Mouse (Mus musculus) T-helper 17 cell (primary cell): Measurements from ENCODE around the gene Ppara.

Source experiments
- in situ Hi-C, 2 experiments: fragments of 300-600 bp; cut with MboI, MseI; formaldehyde crosslinking; loops; 1 replicate in 1 of 2; 2 replicates in 1 of 2; pipeline ENCODE4 v1.15.1; 2025; ENCODE audit warnings: high pct_unique_total_duplicates in 2 of 2

Ppara gene

DNA sequence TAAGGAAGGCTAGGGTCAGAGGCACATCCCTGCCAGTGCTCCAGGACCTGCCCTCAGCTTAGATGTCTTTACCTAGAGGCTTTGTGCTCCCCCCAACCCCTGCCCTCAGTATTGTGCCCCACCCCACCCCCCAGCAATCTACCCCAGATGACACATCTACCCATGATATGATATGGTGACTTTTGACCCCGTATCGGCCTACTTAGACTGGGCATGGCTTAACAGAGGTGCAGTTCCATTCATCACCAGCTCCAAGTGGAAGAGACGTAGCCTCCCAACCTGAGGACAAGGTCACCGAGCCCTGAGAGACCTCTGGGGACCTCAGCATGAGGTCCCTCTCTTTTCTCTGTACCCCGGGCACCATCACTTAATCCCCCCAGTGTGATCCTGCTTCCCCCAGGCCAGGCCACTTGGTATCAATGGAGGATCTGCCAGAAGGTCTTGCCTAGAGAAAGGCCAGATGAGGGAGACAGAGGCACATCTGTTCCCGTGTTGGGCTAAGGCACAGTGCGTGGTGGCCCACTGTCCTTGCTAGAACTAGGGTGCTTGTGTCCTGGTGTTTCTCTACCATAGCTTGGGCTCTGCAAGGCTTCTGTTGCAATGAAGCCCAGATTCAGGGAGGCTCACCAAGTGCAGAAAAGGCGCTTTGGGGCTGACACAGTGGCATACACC is 30.3 kb upstream of the Ppara start:
- in situ Hi-C loops, result loop anchor here (5.0 kb wide), 1 partner anchor 92 kb away; no protein-coding TSS in a partner anchor

DNA sequence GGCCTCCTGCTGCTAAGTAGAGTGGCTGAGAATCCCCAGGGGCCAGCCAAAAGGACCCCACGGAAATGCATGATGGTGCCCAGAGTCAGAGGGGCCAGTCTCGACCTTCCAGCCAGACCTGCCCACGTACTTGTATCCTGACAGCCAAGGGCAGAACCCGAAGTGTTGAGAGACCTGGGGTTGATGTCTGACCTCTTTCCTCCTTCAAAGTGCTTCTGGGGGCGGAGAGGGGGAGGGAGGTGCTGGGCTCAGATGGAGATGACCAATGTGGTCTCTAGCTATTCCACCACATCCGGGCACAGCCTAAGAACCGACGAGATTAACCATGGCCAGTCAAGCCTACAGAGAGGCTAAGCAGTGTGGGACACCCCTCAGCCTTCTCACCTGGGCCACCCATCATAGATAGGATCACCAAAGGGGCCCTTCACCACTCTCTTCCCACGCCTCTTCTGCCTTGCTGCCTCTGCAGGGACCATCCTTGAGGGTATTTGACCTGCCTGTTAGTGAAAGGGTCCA is 29.7 kb upstream of the Ppara start:
- in situ Hi-C loops, result loop anchor here in 1 of 2 experiments (5.0 kb wide), 1 partner anchor 93 kb away; no protein-coding TSS in a partner anchor

DNA sequence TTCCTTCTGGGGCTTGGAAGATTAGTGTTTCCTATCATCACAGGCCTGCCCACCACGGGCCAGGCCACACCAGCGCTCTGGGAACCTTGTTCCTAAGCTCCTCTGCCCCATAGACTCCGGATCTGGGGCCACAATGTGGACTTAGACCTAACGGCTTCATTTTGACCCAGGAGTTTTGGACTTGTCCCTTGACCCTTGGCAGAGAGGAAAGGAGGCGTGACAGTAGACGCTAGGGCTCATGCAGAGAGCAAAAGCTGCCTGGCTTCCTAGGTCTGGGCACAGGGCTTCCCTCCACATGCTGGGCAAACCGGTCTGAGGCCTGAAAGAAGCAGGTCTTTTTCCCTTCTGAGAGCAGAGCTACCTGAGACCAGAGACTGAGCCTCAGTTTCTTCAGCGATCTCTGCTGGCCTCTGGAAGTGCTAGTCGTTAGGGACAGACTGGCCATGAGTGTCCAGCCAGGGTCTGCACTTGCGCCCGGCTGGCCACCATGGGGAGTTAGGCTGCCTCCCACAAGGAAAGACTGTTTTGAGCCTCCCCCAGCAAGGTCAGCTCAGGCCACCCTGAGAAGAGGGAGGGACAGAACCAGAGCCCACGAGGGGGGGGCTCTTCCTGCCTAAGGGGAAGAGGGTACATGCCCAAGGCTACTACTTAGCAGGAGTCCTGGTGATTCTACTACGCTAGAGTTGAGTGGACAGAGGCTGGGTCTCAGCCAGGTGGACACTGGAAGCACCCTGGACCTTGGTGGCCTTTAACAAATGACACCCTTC is 29.0 kb upstream of the Ppara start:
- in situ Hi-C loops, result loop anchor here in 1 of 2 experiments (5.0 kb wide), 1 partner anchor 93 kb away; no protein-coding TSS in a partner anchor

DNA sequence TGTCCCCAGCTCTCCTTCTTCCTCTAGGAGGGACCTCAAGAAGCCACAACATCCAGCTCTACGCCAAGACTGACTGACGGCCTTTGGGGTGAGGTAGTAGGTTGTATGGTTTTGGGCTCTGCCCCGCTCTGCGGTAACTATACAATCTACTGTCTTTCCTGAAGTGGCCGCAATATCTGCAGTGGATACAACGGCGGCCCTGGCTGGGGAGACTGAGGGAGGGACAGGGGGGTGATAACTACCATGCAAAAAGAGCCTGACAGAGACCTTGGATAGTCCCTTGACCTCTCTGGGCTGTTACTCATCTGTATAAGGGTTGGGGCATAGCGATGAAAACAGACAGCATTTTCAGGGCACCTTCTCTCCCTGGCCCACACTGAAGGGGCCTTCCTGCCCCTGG is 28.3 kb upstream of the Ppara start:
- in situ Hi-C loops, result loop anchor here in 1 of 2 experiments (5.0 kb wide), 1 partner anchor 94 kb away; no protein-coding TSS in a partner anchor

DNA sequence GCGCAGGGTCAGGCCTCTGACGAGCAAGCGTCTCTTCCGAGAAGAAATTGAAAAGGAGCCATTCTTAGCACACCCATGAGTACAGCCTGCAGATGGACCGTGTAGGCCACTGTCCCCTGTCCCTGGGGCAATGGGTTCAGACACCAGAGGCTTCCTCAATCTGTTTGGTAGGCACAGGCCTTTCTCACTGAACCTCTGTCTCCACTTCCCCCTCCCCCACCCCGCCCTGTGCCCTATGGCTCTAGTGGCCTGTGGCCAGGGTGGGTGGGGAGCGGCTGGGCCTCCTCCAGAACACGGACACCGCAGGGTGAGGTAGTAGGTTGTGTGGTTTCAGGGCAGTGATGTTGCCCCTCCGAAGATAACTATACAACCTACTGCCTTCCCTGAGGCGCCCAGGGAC is 27.8 kb upstream of the Ppara start:
- in situ Hi-C loops, result loop anchor here in 1 of 2 experiments (5.0 kb wide), 1 partner anchor 95 kb away; no protein-coding TSS in a partner anchor

DNA sequence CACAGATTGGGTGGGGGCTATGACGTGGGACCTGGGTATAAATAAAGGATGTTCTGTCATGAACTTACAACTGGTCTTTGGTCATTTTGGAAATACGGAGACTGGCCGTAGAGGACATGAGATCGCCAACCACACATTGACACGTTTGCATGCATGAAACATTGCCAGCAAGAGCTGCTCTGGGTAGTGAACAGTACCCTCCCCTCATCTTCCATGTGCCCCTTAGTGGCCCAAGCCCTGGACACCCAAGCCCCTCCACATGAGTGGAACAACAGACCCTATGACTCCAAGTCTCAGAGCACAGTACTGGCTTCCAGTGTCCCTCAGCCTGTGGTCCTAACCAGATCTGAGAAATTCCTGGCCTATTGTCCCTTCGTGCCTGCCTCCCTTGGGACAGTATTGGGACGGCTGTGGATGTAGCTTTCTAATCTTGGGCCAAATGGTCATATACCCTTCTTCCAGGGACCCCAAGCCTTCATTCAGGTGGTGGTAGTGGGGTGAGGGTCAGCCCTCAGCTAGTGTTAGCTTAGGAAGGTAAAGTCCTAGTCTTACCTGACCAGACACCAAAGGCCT is 27.2 kb upstream of the Ppara start:
- in situ Hi-C loops, result loop anchor here in 1 of 2 experiments (5.0 kb wide), 1 partner anchor 95 kb away; no protein-coding TSS in a partner anchor

DNA sequence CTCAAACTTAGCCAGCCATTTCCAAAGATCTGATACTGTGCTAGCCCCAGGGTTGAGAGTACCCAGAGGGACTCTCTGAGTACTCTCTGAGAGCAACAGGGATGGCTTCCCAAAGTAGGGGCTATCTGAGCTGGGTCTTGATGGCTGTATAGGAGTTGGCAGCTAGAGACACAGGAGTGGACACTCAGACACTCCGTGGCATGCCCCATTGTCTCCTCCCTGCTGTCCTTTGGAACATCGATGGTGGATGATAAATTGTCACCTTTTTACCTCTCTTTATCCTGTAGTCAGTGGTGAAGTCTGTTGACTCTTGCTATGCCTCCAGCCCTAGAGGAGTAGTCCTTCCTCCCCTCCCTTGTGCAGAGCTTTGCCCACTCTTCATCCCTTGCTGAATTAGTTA is 26.6 kb upstream of the Ppara start:
- in situ Hi-C loops, result loop anchor here in 1 of 2 experiments (5.0 kb wide), 1 partner anchor 96 kb away; no protein-coding TSS in a partner anchor

DNA sequence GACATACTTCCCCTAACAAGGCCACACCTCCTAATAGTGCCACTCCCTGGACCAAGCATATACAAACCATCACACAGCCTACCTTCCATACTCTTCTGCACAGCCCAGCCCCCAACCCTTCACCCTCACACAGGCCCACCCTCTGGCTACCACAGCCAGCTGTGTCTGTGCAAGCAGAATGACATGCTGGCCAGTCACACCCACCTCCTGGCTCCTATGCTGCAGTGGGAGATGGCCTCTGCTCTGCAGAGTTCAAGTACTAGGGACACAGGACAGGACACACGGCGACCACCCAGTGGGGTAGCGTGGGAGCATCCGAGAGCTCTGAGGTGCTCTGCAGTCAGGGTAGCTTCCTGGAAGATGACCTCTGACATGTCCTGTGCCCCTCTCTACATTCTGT is 25.9 kb upstream of the Ppara start:
- in situ Hi-C loops, result loop anchor here in 1 of 2 experiments (5.0 kb wide), 1 partner anchor 97 kb away; no protein-coding TSS in a partner anchor

DNA sequence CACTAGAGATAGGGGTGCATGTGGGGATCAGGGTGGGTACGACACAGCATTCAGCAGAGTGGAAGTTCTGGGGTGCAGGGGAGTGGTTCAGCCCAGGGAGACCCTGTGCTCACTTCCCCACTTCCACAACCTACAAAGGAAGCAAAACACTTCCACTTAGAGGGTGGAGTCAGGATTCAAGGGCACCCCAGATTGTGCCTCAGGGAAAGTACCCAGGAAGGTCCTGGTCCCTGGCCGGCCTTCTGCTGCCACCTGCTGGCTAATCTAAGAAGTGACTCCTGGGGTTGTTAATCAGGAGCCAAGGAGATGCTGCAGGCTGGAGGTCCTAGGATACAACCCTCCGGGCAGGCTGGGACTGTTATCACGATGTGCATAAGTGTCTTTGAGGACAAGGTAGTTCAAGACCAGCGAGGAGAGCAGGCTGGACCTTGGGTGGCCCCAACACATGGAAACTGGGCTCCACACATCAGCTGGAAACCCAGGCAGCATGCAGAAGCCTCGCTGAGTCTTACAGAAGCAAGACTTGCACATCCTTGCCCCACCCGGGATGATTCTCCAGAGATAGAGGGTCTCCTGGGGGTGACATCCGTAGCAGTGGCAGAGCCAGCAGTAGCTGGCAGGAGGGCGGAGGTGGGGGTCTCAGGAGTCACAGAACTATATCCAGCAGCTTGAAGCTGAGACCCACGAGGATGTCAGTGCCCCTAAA is 25.4 kb upstream of the Ppara start:
- in situ Hi-C loops, result loop anchor here in 1 of 2 experiments (5.0 kb wide), 1 partner anchor 97 kb away; no protein-coding TSS in a partner anchor

DNA sequence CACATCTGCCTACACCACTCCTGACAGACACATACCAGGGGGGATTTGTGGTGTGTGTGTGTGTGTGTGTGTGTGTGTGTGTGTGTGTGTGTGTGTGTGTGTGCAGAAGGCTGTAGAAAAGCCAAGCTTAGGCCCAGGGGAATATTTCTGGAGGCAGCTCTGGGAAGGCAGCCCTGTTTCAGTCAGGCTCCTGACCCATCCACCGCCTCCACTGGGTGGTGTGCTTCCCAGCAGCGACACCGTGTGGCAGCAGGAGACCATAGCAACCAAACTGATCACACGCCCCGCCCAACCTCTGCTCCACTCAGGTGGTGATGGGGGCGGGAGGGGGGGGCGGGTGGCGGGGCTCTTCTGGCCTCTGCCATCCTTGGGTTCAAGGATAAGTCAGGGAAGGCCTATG is 24.6 kb upstream of the Ppara start:
- in situ Hi-C loops, result no loop called here

DNA sequence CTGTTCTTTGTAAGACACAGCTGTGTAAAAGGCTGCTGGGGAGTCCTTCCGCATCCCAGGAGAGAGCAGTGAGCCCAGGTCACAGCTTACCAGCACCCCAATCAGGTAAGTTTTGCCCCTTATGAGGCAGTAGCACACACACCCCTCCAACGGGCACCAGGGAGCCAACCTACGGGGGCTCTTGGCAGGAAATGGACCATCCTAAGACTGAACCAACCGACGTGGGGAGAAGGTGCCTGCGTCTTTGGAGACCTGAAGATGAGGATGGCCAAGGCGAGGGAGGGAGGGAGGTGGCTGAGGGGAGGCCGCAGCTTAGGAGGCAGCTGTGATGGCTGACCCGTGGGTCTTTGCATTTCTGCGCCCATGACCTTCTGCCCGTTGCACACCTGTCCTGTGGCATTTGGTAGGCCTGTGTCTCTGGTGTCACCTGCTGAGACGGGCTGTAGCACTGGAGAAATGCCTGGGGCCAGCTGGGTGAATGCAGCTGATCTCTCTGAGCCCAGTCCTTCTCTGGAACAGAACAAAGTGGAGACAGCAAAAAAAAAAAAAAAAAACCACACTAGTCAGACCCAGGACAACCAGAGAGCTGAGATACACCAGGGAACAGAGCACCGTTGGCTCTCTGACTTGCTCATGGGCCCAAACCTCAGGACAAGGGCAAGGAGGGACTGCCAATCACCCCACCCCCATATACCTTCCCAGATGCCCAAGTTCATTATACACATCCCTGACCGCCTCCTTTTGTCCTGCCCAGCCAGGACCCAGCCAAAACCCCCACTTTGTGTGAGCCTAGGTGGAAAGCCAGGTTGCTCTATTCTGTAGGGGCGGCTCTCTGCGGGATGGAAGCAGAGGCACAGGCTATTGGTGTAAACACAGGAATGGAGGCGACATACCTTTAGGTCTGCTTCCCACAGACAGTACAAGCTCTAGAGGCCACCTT is 23.9 kb upstream of the Ppara start:
- in situ Hi-C loops, result no loop called here

DNA sequence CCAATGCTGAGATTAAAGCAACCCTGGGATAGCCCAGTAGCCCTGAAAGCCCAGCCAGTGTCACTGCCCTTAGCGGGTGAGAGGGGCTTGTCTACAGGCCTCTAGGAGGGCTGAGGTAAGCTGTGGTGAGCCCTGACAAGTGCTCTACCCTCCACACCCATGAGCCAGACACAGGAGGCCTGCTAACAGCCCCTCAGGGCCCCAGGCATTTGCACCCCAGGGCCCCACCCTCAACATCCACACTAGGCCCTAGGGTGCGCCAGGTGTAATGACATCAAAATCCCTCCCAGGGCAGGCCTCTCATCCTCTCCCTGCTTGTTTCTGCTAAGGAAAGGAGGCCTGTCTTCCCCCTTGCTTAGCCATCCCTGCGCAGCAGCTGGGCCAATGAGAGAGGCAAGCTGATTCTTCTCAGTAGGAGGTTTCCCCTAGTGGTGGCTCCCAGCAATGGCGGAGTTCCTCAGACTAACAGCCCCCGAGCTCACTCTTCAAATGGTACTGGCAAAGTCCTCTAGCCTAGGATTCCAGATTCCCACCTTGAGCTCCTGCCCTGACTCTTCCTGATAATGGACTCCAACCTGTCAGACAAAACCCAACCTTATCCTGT is 22.1 kb upstream of the Ppara start:
- in situ Hi-C loops, result no loop called here

DNA sequence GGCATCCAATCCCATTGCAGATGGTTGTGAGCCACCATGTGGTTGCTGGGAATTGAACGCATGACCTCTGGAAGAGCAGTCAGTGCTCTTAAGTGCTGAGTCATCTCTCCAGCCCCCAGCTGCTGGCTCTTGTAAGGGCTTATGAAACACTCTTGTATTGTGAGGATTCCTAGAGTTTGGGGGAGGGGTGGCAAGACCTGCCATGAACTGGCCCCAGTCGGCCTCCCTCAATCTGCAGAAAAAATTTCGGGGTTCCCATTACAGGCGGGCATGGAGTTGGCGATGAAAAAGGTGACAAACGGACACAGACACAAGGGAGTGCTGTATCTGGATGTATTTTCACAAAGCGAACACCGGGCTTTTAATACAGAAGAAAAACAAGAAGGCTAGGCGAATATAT is 21.4 kb upstream of the Ppara start:
- in situ Hi-C loops, result no loop called here

DNA sequence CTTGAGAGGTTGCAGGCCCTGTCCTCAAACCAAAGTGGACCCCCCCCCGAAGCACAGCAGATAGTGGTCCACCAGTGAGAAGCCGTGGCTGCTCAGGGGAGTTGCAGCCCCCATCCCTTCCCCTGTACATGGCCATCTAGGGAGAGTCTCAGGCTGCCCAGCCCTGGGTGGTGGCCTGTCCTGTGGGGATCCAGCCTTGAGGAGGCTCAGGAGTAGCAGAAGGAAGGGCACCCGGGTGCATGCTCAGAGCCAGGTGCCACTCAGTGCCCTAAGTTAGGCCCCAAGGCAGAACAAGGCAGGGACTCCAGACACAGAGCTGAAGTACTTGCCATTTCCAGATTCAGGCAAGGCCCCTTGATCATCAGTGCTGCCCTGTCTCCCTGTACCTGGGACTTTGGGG is 19.7 kb upstream of the Ppara start:
- in situ Hi-C loops, result loop anchor here (5.0 kb wide), 1 partner anchor 127 kb away; no protein-coding TSS in a partner anchor

DNA sequence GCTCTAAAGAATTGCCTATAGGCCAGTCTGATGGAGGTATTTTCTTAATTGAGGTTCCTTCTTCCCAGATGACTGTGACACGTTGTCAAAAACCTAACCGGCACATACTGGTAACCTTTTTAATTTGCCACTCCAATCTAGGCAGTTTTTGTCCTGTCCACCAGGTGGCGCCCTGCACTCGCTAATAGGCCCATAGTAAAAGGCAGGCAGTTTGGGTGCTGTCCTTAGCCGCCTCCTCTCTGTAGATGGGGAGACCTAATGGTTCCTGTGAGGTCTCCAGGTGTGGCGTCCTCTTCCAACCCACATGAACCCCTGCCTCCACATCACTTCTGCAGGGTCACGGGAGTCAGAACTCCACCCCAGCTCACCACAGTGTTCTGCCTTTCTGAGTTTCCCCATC is 18.7 kb upstream of the Ppara start:
- in situ Hi-C loops, result loop anchor here (5.0 kb wide), 1 partner anchor 126 kb away; no protein-coding TSS in a partner anchor

DNA sequence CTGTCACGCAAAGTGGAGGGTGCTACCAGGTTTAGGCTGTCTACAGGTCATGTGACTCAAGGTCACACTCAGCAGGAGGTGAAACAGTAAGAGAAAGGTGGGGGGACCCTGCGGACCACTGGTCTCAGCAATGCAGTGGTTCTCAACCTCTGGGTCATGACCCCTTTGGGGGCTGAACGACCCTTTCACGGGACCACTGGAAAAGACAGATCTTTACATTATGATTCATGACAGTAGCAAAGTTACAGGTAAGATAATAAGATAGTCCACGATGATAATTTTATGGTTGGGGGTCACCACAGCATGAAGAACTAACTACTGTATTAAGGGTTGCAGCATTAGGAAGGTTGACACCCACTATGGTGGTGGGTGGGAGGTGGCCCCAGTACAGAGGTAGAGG is 18.2 kb upstream of the Ppara start:
- in situ Hi-C loops, result loop anchor here (5.0 kb wide), 1 partner anchor 126 kb away; no protein-coding TSS in a partner anchor

DNA sequence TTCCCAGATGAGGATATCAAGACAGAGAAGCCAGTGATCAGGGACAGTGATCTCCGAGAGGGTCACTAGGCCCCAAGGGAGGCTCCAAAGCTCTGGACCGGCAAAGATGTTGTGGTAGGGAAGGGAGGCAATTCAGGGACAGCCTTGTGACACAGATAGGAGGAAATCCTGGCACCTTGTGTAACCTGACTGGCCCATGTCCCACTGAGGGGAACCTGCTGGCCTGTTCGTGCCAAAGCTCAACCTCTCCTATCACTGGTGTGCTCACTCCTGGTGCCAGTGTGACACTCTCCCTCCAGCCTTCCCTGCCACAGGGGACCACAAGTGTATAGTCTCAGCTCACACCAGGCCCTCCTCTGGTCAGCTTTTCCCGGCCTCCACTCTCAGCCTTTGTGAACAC is 17.8 kb upstream of the Ppara start:
- in situ Hi-C loops, result loop anchor here (5.0 kb wide), 1 partner anchor 125 kb away; no protein-coding TSS in a partner anchor

DNA sequence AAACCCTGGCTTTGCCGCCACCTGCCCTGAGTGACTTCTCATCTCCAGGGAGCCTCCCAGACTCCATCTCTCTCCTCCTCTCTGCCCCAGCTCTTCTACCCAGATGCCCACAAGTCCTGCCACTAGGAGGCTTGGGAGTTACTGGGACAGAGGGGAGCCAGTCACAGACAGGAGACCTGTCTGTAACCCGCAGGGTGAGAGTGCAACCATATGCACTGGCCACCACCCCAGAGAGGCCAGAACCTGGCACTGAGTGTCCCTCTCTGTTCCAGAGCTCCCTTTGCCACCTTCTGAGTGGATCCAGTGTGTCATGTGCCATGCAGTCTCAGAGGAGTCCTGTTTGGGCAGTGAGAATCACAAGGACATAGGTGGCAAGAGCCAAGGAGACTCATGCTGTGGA is 17.0 kb upstream of the Ppara start:
- in situ Hi-C loops, result loop anchor here (5.0 kb wide), 1 partner anchor 125 kb away; no protein-coding TSS in a partner anchor

DNA sequence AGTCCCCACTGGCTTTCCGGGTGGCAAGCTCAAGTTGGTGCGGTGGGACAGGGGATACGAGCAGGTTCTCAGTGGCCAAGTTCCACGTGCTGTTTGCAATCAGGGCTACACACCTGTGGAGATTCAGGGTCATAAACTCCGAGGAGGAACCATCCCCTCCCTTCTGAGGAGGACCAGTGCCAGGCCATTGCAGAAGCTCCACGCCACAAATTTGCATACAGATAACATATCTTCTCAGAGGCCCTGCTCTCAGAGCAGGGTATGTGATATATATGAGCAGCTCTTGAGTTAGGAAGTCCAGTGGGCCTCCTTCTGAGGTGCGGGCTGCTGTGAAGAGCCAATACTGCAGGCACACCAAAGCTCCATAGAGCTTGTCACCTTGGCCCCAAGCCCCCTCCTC is 15.8 kb upstream of the Ppara start:
- in situ Hi-C loops, result loop anchor here (5.0 kb wide), 1 partner anchor 123 kb away; no protein-coding TSS in a partner anchor
